Mouse (Mus musculus): ENCODE results near the gene Exosc10. TPM values are rescaled to one million over a fixed set of nuclear protein-coding genes. Genes with fewer than 3 reads are reported as not detected.

Exosc10 gene
- polyA plus RNA-seq, 1 experiment from 2014 or later = 81.9 TPM

DNA sequence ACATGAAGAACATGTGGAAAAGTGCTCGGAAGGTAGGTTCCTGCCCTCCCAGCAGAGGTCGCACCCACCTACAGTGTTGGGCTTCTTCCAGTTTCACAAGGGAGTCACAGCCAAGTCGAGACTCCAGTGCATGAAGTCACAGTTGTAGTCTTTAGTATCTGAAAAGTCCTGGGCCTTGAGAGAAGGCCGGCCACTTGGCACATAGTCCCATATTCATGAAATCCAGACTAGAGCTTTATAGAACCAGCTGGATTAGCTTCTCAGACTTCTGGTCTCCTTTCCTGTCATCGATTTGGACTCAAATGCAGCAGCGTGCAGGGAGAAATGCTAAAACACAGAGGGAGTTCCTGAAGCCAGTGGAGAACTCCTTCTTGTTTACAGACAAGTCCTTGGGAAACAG is 27.5 kb upstream of the Exosc10 start:
- Histone ChIP-seq H3K27me3 (replicated peaks) (no peaks in the 10 kb centered on the region), H3K9me3 (replicated peaks) (no peaks in the 10 kb centered on the region), H3K4me1 (no peaks in the 10 kb centered on the region), H3K36me3 (peaks cover 87% of the 10 kb centered on the region), H3K27ac (replicated peaks) (no peak overlapping the region), H3K4me3 (replicated peaks) (no peak overlapping the region), H3K9ac (replicated peaks) (no peak overlapping the region), H3K4me2 (no peak overlapping the region)
- WGBS = 92% methylated on average over 6 of the region's 6 CpGs
- no peak for ATAC-seq (ENCODE audit: low FRiP score)

DNA sequence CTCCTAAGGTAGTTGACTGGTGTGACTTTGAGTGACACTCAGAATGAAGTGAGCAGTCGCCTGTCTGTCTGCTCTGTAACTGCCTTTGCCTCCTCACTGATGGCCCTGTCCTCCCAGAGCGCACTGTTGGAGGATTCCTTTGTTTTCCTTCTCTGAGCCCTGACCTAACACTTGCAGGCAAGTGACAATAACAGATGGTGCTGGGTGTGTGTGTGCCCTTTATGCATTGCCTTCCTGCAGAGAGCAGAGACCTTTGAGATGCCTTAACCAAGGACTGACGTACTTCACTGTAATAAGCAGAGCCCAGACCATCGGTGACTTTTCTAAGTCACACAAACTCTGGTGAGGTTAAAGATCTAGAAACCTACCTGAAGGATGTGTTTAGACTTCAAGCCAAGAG is 26.9 kb upstream of the Exosc10 start:
- no peak overlapping the region for H3K4me2 ChIP-seq
- H3K4me3 ChIP-seq (replicated peaks) = no peak overlapping the region
- no peak for ATAC-seq (ENCODE audit: low FRiP score)
- H3K27me3 ChIP-seq (replicated peaks) = no peaks in the 10 kb centered on the region
- peaks cover 87% of the 10 kb centered on the region for H3K36me3 ChIP-seq
- H3K9ac ChIP-seq (replicated peaks) = no peak overlapping the region
- no peak overlapping the region for H3K27ac ChIP-seq (replicated peaks)
- no peaks in the 10 kb centered on the region for H3K9me3 ChIP-seq (replicated peaks)
- WGBS = 76% methylated on average over 4 of the region's 4 CpGs
- H3K4me1 ChIP-seq = no peaks in the 10 kb centered on the region

- H3K36me3 ChIP-seq = peaks cover 87% of the 10 kb centered on the region
- 90% methylated on average over 3 of the region's 3 CpGs for WGBS
- H3K9ac ChIP-seq (replicated peaks) = no peak overlapping the region
Measured at GRCm38 (mm10) chr4:148532516-148532915, 25.7 kb upstream of the Exosc10 start.

DNA sequence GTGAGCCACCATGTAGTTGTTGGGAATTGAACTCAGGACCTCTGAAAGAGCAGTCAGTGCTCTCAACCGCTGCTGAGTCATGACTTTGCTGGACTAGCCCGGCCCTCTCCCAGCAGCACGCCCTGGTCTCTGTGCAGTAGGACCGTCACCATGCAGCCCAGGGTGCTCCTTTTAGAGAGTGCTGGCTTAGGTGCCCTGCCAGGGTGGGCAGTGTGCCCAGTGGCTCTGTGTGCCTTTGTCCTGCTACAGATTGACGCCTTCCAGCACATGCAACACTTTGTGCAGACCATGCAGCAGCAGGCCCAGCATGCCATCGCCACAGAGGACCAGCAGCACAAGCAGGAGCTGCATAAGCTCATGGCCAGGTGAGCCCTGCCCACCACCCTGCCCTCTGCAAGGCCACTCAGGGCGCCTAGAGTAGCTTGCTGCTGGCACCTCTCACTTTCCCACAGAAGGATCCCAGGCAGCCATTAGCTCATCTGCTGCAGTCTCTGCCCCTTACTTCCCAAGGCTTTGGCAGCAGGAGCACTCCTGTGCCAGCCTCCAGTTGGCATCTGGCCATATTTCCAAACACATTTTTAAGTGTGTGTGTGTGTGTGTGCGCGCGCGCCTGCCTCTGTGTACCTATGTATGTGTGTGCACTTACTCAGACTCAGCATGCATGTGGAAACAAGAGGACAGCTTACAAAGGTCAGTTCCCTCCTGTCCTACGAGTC is 24.5 kb upstream of the Exosc10 start:
- no peak overlapping the region for H3K27ac ChIP-seq (replicated peaks)
- no peak overlapping the region for H3K4me3 ChIP-seq (replicated peaks)
- H3K36me3 ChIP-seq = peaks cover 90% of the 10 kb centered on the region
- H3K9me3 ChIP-seq (replicated peaks) = no peaks in the 10 kb centered on the region
- no peak overlapping the region for H3K4me2 ChIP-seq
- peak; percentile 59 for ATAC-seq (ENCODE audit: low FRiP score)
- H3K27me3 ChIP-seq (replicated peaks) = no peaks in the 10 kb centered on the region
- H3K4me1 ChIP-seq = no peaks in the 10 kb centered on the region
- no peak overlapping the region for H3K9ac ChIP-seq (replicated peaks)
- 87% methylated on average over 12 of the region's 12 CpGs for WGBS

More at GRCm38 (mm10) chr4:148532516-148532915, 25.7 kb upstream of the Exosc10 start:
- Histone ChIP-seq H3K27me3 (replicated peaks) (no peaks in the 10 kb centered on the region), H3K9me3 (replicated peaks) (no peaks in the 10 kb centered on the region), H3K4me1 (no peaks in the 10 kb centered on the region), H3K4me3 (replicated peaks) (no peak overlapping the region), H3K4me2 (no peak overlapping the region), H3K27ac (replicated peaks) (no peak overlapping the region)
- no peak for ATAC-seq (ENCODE audit: low FRiP score)

- H3K27me3 ChIP-seq (replicated peaks) = no peaks in the 10 kb centered on the region
- peaks cover 98% of the 10 kb centered on the region for H3K36me3 ChIP-seq
- no peak for ATAC-seq (ENCODE audit: low FRiP score)
- no peaks in the 10 kb centered on the region for H3K9me3 ChIP-seq (replicated peaks)
- 96% methylated on average over 3 of the region's 3 CpGs for WGBS
- H3K4me1 ChIP-seq = no peaks in the 10 kb centered on the region
- no peak overlapping the region for H3K9ac ChIP-seq (replicated peaks)
- no peak overlapping the region for H3K27ac ChIP-seq (replicated peaks)
- H3K4me3 ChIP-seq (replicated peaks) = no peak overlapping the region
- H3K4me2 ChIP-seq = no peak overlapping the region
Measured at GRCm38 (mm10) chr4:148535876-148536275, 22.4 kb upstream of the Exosc10 start.

- H3K9ac ChIP-seq (replicated peaks) = no peak overlapping the region
- no peak for ATAC-seq (ENCODE audit: low FRiP score)
- H3K4me2 ChIP-seq = no peak overlapping the region
- no peaks in the 10 kb centered on the region for H3K4me1 ChIP-seq
- 91% methylated on average over 4 of the region's 4 CpGs for WGBS
- H3K36me3 ChIP-seq = peaks cover 89% of the 10 kb centered on the region
- no peak overlapping the region for H3K4me3 ChIP-seq (replicated peaks)
- H3K27me3 ChIP-seq (replicated peaks) = no peaks in the 10 kb centered on the region
- H3K9me3 ChIP-seq (replicated peaks) = no peaks in the 10 kb centered on the region
- H3K27ac ChIP-seq (replicated peaks) = no peak overlapping the region
Measured at GRCm38 (mm10) chr4:148549106-148549505, 9.1 kb upstream of the Exosc10 start.

GRCm38 (mm10) chr4:148557766-148558165 is 463 bp upstream of the Exosc10 start:
- peak overlapping the region; percentile 91 for H3K4me3 ChIP-seq (replicated peaks)
- peak overlapping the region; percentile 96 for H3K27ac ChIP-seq (replicated peaks)
- no peaks in the 10 kb centered on the region for H3K27me3 ChIP-seq (replicated peaks)
- 36% methylated on average over 6 of the region's 6 CpGs for WGBS
- peak overlapping the region; percentile 91 for H3K9ac ChIP-seq (replicated peaks)
- ATAC-seq (ENCODE audit: low FRiP score) = peak; percentile 39; the same call in 1 of the 2 replicates
- no peaks in the 10 kb centered on the region for H3K9me3 ChIP-seq (replicated peaks)
- H3K4me2 ChIP-seq = peak overlapping the region; percentile 68
- H3K4me1 ChIP-seq = peaks cover 11% of the 10 kb centered on the region
- peaks cover 68% of the 10 kb centered on the region for H3K36me3 ChIP-seq

GRCm38 (mm10) chr4:148562676-148563075 is 4.4 kb downstream of the Exosc10 start:
- Histone ChIP-seq H3K36me3 (peaks cover 77% of the 10 kb centered on the region), H3K4me2 (no peak overlapping the region), H3K27me3 (replicated peaks) (no peaks in the 10 kb centered on the region), H3K4me3 (replicated peaks) (no peak overlapping the region), H3K9me3 (replicated peaks) (no peaks in the 10 kb centered on the region), H3K9ac (replicated peaks) (no peak overlapping the region), H3K4me1 (peaks cover 10% of the 10 kb centered on the region), H3K27ac (replicated peaks) (no peak overlapping the region)
- no peak for ATAC-seq (ENCODE audit: low FRiP score)
- 95% methylated on average over 17 of the region's 17 CpGs for WGBS

DNA sequence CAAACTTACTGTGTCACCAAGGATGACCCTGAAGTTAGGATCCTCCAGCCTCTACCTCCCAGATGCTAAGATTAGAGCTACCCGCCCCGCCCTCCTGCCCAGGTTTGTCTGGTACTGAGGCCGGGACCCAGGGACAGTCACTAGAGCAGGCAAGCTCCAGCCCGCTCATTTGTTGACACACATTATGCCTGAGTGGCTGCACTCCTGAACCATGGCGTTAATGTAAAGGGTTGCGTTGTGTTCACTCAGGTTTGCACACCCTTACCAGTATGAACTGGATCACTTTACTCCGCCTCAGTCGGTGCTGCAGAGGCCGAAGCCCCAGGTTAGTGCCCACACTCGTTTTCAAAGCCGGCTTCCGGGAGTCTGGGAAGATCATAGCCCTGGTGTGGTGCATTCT is 5.4 kb downstream of the Exosc10 start:
- 95% methylated on average over 12 of the region's 12 CpGs for WGBS
- H3K4me2 ChIP-seq = no peak overlapping the region
- no peak for ATAC-seq (ENCODE audit: low FRiP score)

GRCm38 (mm10) chr4:148570138-148570537 is 11.9 kb downstream of the Exosc10 start:
- no peak for ATAC-seq (ENCODE audit: low FRiP score)
- no peak overlapping the region for H3K9ac ChIP-seq (replicated peaks)
- H3K9me3 ChIP-seq (replicated peaks) = no peaks in the 10 kb centered on the region
- no peaks in the 10 kb centered on the region for H3K4me1 ChIP-seq
- no peaks in the 10 kb centered on the region for H3K27me3 ChIP-seq (replicated peaks)
- H3K4me2 ChIP-seq = no peak overlapping the region
- no peak overlapping the region for H3K4me3 ChIP-seq (replicated peaks)
- WGBS = 90% methylated on average over 10 of the region's 10 CpGs
- peaks cover 97% of the 10 kb centered on the region for H3K36me3 ChIP-seq
- H3K27ac ChIP-seq (replicated peaks) = no peak overlapping the region

More for the DNA sequence above, 5.4 kb downstream of the Exosc10 start:
- Histone ChIP-seq H3K4me1 (peaks cover 7% of the 10 kb centered on the region), H3K9ac (replicated peaks) (no peak overlapping the region), H3K4me3 (replicated peaks) (no peak overlapping the region), H3K27me3 (replicated peaks) (no peaks in the 10 kb centered on the region), H3K27ac (replicated peaks) (no peak overlapping the region), H3K36me3 (peaks cover 87% of the 10 kb centered on the region), H3K9me3 (replicated peaks) (no peaks in the 10 kb centered on the region)

DNA sequence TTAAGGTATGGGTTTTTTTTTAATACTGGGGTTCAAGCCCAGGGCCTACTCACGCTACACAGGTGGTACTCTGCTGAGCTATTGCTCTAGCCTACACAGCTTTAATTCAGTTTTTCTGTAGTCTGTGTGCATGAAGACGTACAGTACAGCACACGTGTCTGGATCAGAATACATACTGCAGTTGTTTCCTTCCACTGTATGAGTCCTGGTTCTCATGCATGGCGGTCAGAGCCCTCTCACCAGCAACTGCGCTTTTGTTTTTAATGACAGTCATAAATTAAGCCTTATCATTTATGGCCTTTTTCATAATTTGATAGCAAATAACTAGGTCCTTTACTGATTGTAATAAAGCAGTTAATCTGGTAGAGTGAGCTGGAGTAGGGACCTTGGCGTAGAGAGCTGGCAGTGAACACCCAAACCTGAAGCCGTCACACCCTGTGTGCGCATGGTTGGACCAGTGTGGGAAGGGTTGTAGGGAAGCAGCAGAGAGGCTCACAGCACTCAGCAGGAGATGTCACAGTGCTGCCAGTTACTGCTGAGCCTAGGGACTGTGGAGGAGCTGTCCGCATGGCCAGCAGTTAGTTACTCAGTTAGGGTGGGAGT is 12.6 kb downstream of the Exosc10 start:
- Histone ChIP-seq H3K4me1 (no peaks in the 10 kb centered on the region), H3K4me2 (no peak overlapping the region), H3K27me3 (replicated peaks) (no peaks in the 10 kb centered on the region), H3K9me3 (replicated peaks) (no peaks in the 10 kb centered on the region), H3K27ac (replicated peaks) (no peak overlapping the region), H3K4me3 (replicated peaks) (no peak overlapping the region), H3K9ac (replicated peaks) (no peak overlapping the region), H3K36me3 (peaks cover 97% of the 10 kb centered on the region)
- 91% methylated on average over 9 of the region's 9 CpGs for WGBS
- no peak for ATAC-seq (ENCODE audit: low FRiP score)

- peaks cover 96% of the 10 kb centered on the region for H3K36me3 ChIP-seq
- H3K4me2 ChIP-seq = no peak overlapping the region
- H3K27ac ChIP-seq (replicated peaks) = no peak overlapping the region
- H3K27me3 ChIP-seq (replicated peaks) = no peaks in the 10 kb centered on the region
- no peak overlapping the region for H3K4me3 ChIP-seq (replicated peaks)
- H3K9ac ChIP-seq (replicated peaks) = no peak overlapping the region
- 92% methylated on average over 7 of the region's 7 CpGs for WGBS
- no peaks in the 10 kb centered on the region for H3K4me1 ChIP-seq
- no peaks in the 10 kb centered on the region for H3K9me3 ChIP-seq (replicated peaks)
- no peak for ATAC-seq (ENCODE audit: low FRiP score)
Measured at GRCm38 (mm10) chr4:148573222-148573621, 15.0 kb downstream of the Exosc10 start.

All from neural tube, embryonic 15.5 days (tissue).